Mouse (Mus musculus) lung, postnatal 0 days (tissue): ENCODE results near the gene V1ra8.
"Not testable (repeated sequence)": the region's sequence is repeated elsewhere in the genome, so short reads cannot be mapped to it uniquely, and the experiment has no call there.

Source experiments
- CTCF ChIP-seq: IDR thresholded peaks from 2 replicates; pipeline ENCODE4 v1.5.1; 2016; ENCODE audit warnings: antibody characterized with exemption, mild to moderate bottlenecking
- EP300 ChIP-seq: IDR thresholded peaks from 2 replicates; pipeline ENCODE4 v1.6.1; 2016; ENCODE audit warnings: antibody characterized with exemption, mild to moderate bottlenecking, control low read depth

GRCm38 (mm10) chr6:90232114-90232513 is 29.5 kb downstream of the V1ra8 start:
- TF ChIP-seq CTCF, EP300: not testable (repeated sequence)
